Mouse (Mus musculus): Measurements from ENCODE around the gene Sall1. TPM values are rescaled to one million over a fixed set of nuclear protein-coding genes. Genes with fewer than 3 reads are reported as not detected.

The Sall1 gene
- polyA plus RNA-seq, 1 experiment from 2014 or later, result 38.7 TPM

DNA sequence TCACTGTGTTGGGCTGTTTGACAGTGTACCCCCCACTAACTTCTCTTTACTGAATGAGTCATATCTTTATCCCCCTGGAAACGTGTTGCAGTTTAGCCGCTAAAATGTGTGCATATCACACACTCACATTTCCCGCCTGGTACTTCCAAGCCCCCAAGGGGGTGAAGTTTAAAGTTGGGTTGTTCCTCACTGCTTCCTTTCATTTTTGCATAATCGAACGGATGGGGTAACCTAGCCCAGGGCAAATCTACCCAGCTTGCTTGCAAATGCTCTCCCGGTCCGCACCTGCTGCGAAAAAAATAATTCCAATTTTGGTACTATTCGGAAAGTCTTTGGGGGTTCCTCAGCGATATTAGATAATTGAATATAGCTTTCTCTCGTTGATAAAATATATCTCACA is 38.2 kb downstream of the Sall1 start:
- WGBS, result 35% methylated on average over 11 of the region's 11 CpGs
- H3K9me3 ChIP-seq (ENCODE audit: low read length), result no peaks in the 10 kb centered on the region
- H3K9ac ChIP-seq (replicated peaks; ENCODE audit: low read length), result no peak overlapping the region
- no peak overlapping the region for H3K27ac ChIP-seq (ENCODE audit: low read length)
- peaks cover 25% of the 10 kb centered on the region for H3K4me1 ChIP-seq (ENCODE audit: insufficient read depth, low read length)
- H3K27me3 ChIP-seq (ENCODE audit: insufficient read depth, low read length), result peaks cover 15% of the 10 kb centered on the region
- peak overlapping the region; percentile 86 for H3K4me2 ChIP-seq (replicated peaks; ENCODE audit: low read depth, low read length)
- peak overlapping the region; percentile 55 for H3K4me3 ChIP-seq (ENCODE audit: low read length)
- no peaks in the 10 kb centered on the region for H3K36me3 ChIP-seq (ENCODE audit: insufficient read depth, low read length)
- no peak for ATAC-seq (ENCODE audit: low FRiP score, low TSS enrichment)

DNA sequence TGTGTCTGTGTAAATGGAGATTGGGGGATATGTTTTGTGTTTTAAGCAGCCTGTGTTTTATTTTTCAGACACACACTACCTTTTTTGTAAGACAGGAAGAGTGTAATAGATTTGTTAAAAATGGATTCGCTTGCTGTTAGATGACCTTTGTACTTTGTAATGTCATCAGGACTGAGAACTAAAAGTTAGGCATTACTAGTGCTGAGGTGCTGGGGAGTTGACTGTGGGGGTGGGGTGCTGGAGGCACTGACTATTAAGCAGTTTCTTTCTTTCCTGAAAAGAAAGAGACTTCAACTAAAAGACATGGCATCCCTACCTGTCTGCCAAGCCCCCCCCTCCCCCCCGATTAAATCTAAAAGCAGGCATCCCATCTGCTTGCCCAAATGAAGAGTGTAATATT is 39.9 kb downstream of the Sall1 start:
- H3K27ac ChIP-seq (ENCODE audit: low read length), result no peak overlapping the region
- ATAC-seq (ENCODE audit: low FRiP score, low TSS enrichment), result no peak
- WGBS, result 23% methylated on average over 2 of the region's 2 CpGs

DNA sequence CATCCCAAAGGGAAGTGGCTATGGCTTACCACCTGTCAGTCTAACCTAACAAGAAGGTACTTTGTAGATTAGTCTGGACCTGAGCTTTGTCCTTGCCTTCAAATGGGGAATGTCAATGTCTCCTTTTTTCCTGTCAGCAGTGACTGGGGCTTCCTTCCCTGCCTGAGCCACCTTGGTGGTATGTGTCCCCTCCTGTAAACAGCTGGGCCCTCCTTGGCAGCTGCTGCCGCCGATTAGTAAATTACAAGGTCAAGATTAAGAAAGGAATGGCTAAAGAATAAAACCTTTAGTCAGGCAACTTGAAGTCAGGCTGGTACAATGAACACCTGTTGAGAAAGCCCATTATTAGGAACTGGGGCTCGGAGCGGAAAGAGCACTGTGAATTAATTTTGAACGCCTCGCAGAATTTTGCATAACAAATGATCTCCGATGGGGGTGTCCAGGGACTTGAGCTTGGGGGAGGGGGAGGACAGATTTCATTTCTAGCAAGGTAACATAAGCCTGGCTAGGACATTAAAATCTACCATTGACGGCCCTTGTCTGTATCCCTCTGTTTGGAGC is 40.5 kb downstream of the Sall1 start:
- ATAC-seq (ENCODE audit: low FRiP score, low TSS enrichment), result no peak
- peaks cover 25% of the 10 kb centered on the region for H3K4me1 ChIP-seq (ENCODE audit: insufficient read depth, low read length)

More for the DNA sequence above, 39.9 kb downstream of the Sall1 start:
- Histone ChIP-seq H3K27me3 (ENCODE audit: insufficient read depth, low read length) (peaks cover 15% of the 10 kb centered on the region), H3K4me1 (ENCODE audit: insufficient read depth, low read length) (peaks cover 25% of the 10 kb centered on the region), H3K36me3 (ENCODE audit: insufficient read depth, low read length) (no peaks in the 10 kb centered on the region), H3K9ac (replicated peaks; ENCODE audit: low read length) (no peak overlapping the region), H3K9me3 (ENCODE audit: low read length) (no peaks in the 10 kb centered on the region), H3K4me3 (ENCODE audit: low read length) (no peak overlapping the region), H3K4me2 (replicated peaks; ENCODE audit: low read depth, low read length) (no peak overlapping the region)

GRCm38 (mm10) chr8:89002128-89002527 is 41.8 kb downstream of the Sall1 start:
- Histone ChIP-seq H3K4me1 (ENCODE audit: insufficient read depth, low read length) (peaks cover 18% of the 10 kb centered on the region), H3K9ac (replicated peaks; ENCODE audit: low read length) (no peak overlapping the region), H3K4me2 (replicated peaks; ENCODE audit: low read depth, low read length) (no peak overlapping the region), H3K27ac (ENCODE audit: low read length) (no peak overlapping the region), H3K4me3 (ENCODE audit: low read length) (no peak overlapping the region), H3K27me3 (ENCODE audit: insufficient read depth, low read length) (peaks cover 7% of the 10 kb centered on the region; the same call in 1 of the 2 replicates), H3K9me3 (ENCODE audit: low read length) (no peaks in the 10 kb centered on the region), H3K36me3 (ENCODE audit: insufficient read depth, low read length) (no peaks in the 10 kb centered on the region)
- WGBS, result 66% methylated on average over 2 of the region's 2 CpGs
- ATAC-seq (ENCODE audit: low FRiP score, low TSS enrichment), result no peak

More for the DNA sequence above, 40.5 kb downstream of the Sall1 start:
- H3K36me3 ChIP-seq (ENCODE audit: insufficient read depth, low read length), result no peaks in the 10 kb centered on the region
- peak overlapping the region; percentile 36 for H3K27ac ChIP-seq (ENCODE audit: low read length)
- no peak overlapping the region for H3K4me3 ChIP-seq (ENCODE audit: low read length)
- H3K4me2 ChIP-seq (replicated peaks; ENCODE audit: low read depth, low read length), result no peak overlapping the region
- no peak overlapping the region for H3K9ac ChIP-seq (replicated peaks; ENCODE audit: low read length)
- H3K9me3 ChIP-seq (ENCODE audit: low read length), result no peaks in the 10 kb centered on the region
- H3K27me3 ChIP-seq (ENCODE audit: insufficient read depth, low read length), result peaks cover 14% of the 10 kb centered on the region
- WGBS, result 24% methylated on average over 8 of the region's 8 CpGs

DNA sequence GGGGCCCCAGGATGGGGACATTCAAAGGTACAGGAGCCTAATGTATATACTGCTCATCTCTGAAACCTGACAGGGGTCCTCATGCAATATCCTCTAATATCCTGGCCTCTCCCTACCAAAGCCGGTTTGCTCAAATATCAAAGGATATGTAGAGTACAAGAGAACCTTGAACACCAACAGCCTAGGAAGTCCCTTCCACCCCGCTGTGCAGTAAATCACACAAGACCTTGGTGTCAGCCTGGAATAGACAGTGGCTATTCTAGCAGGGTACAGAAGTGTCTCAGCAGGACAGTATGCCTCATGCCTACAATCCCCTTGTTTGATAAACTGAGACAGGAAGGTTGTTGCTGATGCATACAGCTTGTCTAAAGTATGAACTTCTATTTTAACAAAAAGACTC is 46.7 kb downstream of the Sall1 start:
- H3K4me2 ChIP-seq (replicated peaks; ENCODE audit: low read depth, low read length), result no peak overlapping the region
- H3K9me3 ChIP-seq (ENCODE audit: low read length), result no peaks in the 10 kb centered on the region
- no peak for ATAC-seq (ENCODE audit: low FRiP score, low TSS enrichment)
- H3K36me3 ChIP-seq (ENCODE audit: insufficient read depth, low read length), result no peaks in the 10 kb centered on the region
- H3K27ac ChIP-seq (ENCODE audit: low read length), result no peak overlapping the region
- no peaks in the 10 kb centered on the region for H3K4me1 ChIP-seq (ENCODE audit: insufficient read depth, low read length)
- no peak overlapping the region for H3K4me3 ChIP-seq (ENCODE audit: low read length)
- no peak overlapping the region for H3K9ac ChIP-seq (replicated peaks; ENCODE audit: low read length)
- 98% methylated on average over 2 of the region's 2 CpGs for WGBS
- H3K27me3 ChIP-seq (ENCODE audit: insufficient read depth, low read length), result no peaks in the 10 kb centered on the region

DNA sequence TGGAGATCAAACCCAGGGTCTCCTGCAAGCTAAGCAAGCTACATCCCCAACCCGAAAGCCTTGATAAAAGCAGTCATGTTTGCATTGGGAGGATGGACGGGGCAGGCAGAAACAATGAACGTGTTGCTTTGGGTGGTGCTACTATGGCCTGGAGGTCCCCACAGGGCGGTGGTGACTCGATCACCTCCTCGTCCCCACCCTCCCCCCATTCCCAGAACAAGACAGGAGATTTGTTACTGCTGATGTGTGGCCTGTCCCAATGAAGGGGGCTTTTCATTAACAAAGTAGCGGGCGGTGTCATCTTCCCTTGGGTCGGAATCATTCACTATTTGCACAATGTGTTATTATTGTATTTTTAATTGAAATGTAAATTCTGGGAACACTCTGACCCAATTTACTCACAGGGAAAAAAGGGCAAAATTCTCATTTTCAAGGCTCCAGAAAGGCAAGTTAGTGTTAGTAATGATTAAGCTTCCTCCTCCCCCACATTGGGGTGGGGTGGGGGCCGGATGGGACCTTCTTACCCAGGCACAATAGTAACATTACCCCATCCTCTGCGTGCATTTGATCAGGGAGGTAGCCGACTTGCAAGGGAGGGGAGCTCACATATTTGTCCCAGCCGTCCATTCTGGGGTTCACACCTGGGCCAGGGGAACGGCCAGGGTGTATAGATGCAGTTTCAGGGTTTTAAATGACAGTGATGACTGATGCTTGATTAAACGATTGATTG is 52.0 kb downstream of the Sall1 start:
- Histone ChIP-seq H3K9me3 (ENCODE audit: low read length) (no peaks in the 10 kb centered on the region), H3K4me3 (ENCODE audit: low read length) (no peak overlapping the region), H3K9ac (replicated peaks; ENCODE audit: low read length) (no peak overlapping the region), H3K4me2 (replicated peaks; ENCODE audit: low read depth, low read length) (no peak overlapping the region), H3K36me3 (ENCODE audit: insufficient read depth, low read length) (no peaks in the 10 kb centered on the region), H3K27ac (ENCODE audit: low read length) (0 out of 2 replicates have a peak overlapping the region, but pooled peaks have one; percentile 7), H3K4me1 (ENCODE audit: insufficient read depth, low read length) (peaks cover 3% of the 10 kb centered on the region; the same call in 1 of the 2 replicates), H3K27me3 (ENCODE audit: insufficient read depth, low read length) (no peaks in the 10 kb centered on the region)
- ATAC-seq (ENCODE audit: low FRiP score, low TSS enrichment), result peak; percentile 42; the same call in 1 of the 2 replicates
- WGBS, result 52% methylated on average over 15 of the region's 15 CpGs

DNA sequence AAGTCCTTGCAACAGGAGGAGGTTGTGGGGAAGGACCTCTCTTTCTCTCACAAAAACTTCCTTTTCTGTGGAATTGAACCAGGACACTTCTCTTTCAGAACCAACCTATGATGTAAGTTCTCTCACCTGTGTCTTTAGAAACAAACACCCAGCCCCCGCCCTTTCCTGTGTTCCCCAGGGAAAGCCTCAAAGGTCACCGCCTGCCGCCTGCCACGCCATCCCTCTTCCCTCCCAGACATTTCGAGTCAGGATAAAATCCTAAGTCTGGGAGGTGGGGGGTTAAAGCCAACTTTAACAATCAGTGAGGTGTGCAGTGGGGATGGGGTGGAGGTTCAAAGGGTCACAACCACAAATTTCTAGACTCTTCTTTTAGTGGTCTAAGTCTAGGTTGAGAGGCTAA is 52.8 kb downstream of the Sall1 start:
- H3K36me3 ChIP-seq (ENCODE audit: insufficient read depth, low read length), result no peaks in the 10 kb centered on the region
- 41% methylated on average over 5 of the region's 5 CpGs for WGBS
- H3K4me2 ChIP-seq (replicated peaks; ENCODE audit: low read depth, low read length), result no peak overlapping the region
- no peak overlapping the region for H3K27ac ChIP-seq (ENCODE audit: low read length)
- no peak overlapping the region for H3K9ac ChIP-seq (replicated peaks; ENCODE audit: low read length)
- H3K27me3 ChIP-seq (ENCODE audit: insufficient read depth, low read length), result no peaks in the 10 kb centered on the region
- H3K4me3 ChIP-seq (ENCODE audit: low read length), result no peak overlapping the region
- H3K9me3 ChIP-seq (ENCODE audit: low read length), result no peaks in the 10 kb centered on the region
- ATAC-seq (ENCODE audit: low FRiP score, low TSS enrichment), result no peak
- peaks cover 3% of the 10 kb centered on the region; the same call in 1 of the 2 replicates for H3K4me1 ChIP-seq (ENCODE audit: insufficient read depth, low read length)

- H3K9ac ChIP-seq (replicated peaks; ENCODE audit: low read length), result no peak overlapping the region
- H3K27ac ChIP-seq (ENCODE audit: low read length), result no peak overlapping the region
- H3K4me1 ChIP-seq (ENCODE audit: insufficient read depth, low read length), result peaks cover 3% of the 10 kb centered on the region; the same call in 1 of the 2 replicates
- ATAC-seq (ENCODE audit: low FRiP score, low TSS enrichment), result no peak
- no peak overlapping the region for H3K4me3 ChIP-seq (ENCODE audit: low read length)
- H3K36me3 ChIP-seq (ENCODE audit: insufficient read depth, low read length), result no peaks in the 10 kb centered on the region
- H3K9me3 ChIP-seq (ENCODE audit: low read length), result no peaks in the 10 kb centered on the region
- H3K4me2 ChIP-seq (replicated peaks; ENCODE audit: low read depth, low read length), result no peak overlapping the region
- 85% methylated on average over 3 of the region's 3 CpGs for WGBS
- H3K27me3 ChIP-seq (ENCODE audit: insufficient read depth, low read length), result no peaks in the 10 kb centered on the region
These were observed 55.0 kb downstream of the Sall1 start for GRCm38 (mm10) chr8:88989002-88989401.

GRCm38 (mm10) chr8:88983468-88983867 is 60.5 kb downstream of the Sall1 start:
- no peak overlapping the region for H3K4me3 ChIP-seq (ENCODE audit: low read length)
- H3K27me3 ChIP-seq (ENCODE audit: insufficient read depth, low read length), result no peaks in the 10 kb centered on the region
- no peak overlapping the region for H3K9ac ChIP-seq (replicated peaks; ENCODE audit: low read length)
- H3K4me2 ChIP-seq (replicated peaks; ENCODE audit: low read depth, low read length), result no peak overlapping the region
- no peaks in the 10 kb centered on the region for H3K4me1 ChIP-seq (ENCODE audit: insufficient read depth, low read length)
- H3K9me3 ChIP-seq (ENCODE audit: low read length), result no peaks in the 10 kb centered on the region
- no peaks in the 10 kb centered on the region for H3K36me3 ChIP-seq (ENCODE audit: insufficient read depth, low read length)
- H3K27ac ChIP-seq (ENCODE audit: low read length), result no peak overlapping the region
- no peak for ATAC-seq (ENCODE audit: low FRiP score, low TSS enrichment)
- WGBS, result 74% methylated on average over 5 of the region's 5 CpGs
